Mouse (Mus musculus): ENCODE data around the gene Gprin2.

Gprin2 gene

GRCm38 (mm10) chr14:34208651-34209050 is 7.2 kb upstream of the Gprin2 start:
- DNase-seq (ENCODE audit: extremely low spot score, low read depth, low spot score), result no peak

GRCm38 (mm10) chr14:34207996-34208395 is 6.5 kb upstream of the Gprin2 start:
- no peak for DNase-seq (ENCODE audit: extremely low spot score, low read depth, low spot score)

DNA sequence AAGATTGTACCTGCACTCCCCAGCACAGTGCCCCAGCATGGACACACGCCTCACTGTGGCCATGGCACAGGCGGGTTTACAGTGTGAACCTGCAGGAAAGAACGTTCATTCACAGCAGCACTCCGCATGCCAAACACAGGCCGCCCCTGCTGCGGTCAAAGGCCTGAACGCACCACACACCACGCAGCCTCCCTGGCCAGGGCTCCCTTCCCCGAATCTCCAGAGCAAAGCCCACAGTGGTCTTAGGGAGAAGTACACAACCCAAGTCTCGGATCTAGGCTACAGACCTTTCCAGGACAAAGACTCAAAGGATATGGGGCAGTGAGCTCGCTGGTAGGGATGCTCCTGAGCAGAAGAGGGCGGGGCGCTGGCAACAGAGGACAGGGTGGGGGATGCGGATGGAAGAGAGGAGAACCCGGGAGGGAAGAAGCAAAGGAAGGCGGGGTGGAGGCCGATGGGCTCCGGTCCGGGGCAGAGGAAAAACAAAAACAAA is 669 bp downstream of the Gprin2 start:
- no peak for DNase-seq (ENCODE audit: extremely low spot score, low read depth, low spot score)

DNA sequence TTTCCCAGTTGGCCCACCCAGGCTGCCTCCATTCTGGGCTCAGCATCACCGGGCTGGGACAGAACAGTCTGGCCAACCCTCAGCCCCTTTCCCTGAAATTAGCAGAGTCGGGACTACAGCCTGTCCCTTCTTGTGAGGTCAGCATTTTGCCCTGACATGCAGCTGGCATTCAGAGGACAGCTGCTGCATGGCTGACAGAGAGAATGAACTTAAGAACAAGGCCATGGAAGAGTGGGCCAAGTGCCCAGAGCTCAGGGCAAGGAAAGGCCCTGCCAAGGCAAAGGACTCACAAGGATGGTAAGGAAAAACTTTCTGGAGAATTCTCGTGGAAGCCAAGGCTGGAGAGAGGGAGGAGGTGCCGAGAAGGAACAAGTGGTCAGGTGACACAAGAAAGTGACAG is 4.7 kb downstream of the Gprin2 start:
- no peak for DNase-seq (ENCODE audit: extremely low spot score, low read depth, low spot score)

DNA sequence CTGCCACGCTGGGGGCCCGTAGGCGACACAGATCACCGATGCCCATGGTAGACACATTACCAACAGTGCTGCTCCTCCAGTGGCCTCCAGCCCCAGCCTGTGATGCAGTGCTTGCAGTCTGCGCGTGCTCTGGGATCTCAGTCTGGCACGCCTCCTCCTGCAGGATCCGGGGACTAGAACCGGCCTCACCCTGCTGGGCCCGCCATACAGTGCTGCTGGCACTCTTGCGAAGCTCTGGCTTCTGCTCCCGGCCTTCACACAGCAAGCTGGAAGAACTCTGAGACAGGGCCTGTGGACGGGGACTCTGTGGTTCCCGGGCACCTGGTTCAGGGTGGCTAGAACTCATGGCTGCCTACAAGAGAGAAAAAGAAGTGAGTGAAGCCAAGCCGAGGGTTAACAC is 6.0 kb downstream of the Gprin2 start:
- DNase-seq (ENCODE audit: extremely low spot score, low read depth, low spot score), result no peak

DNA sequence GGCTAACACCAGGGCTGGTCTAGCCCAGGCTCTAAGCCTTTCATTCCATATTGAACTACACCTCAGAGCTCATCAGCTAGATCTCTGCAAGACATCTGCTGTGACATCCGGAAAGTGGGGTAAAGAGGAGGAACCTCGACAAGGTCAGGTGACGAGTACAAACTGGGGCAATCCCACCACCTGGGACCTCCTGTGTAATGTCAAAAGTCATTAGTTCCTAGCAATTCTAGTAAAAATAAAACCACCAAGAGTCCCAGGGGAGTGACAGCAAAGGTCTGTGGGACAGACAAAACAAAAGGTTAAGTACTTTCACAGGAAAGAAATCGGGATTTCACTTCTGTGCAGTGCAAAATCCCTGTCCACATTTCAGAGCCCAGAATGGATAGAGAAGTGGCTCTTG is 7.6 kb downstream of the Gprin2 start:
- DNase-seq (ENCODE audit: extremely low spot score, low read depth, low spot score), result no peak

GRCm38 (mm10) chr14:34190361-34190760 is 11.1 kb downstream of the Gprin2 start:
- no peak for DNase-seq (ENCODE audit: extremely low spot score, low read depth, low spot score)

- DNase-seq (ENCODE audit: extremely low spot score, low read depth, low spot score), result no peak
Measured at GRCm38 (mm10) chr14:34188629-34189028, 12.8 kb downstream of the Gprin2 start.

DNA sequence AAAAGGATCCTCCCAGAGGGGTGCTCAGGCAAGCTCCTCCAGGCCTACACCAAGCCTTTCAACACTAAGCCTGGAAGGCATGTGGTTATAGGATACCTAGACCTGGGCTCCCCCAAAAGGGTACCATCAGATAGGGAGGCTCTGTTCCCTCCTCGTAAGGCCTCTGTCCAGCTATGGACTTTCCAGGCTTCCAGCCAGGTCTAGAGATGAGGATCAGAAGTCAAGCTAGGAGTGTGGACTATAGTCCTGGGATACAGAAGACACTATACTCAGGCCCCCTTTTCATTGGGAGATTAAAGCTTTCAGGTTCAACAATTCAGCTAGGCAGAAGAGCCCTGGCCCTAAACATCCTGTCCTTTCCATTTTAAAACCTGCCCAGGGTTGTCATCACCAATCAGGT is 18.4 kb downstream of the Gprin2 start:
- no peak for DNase-seq (ENCODE audit: extremely low spot score, low read depth, low spot score)

- no peak for DNase-seq (ENCODE audit: extremely low spot score, low read depth, low spot score)
Measured at GRCm38 (mm10) chr14:34179351-34179750, 22.1 kb downstream of the Gprin2 start.

GRCm38 (mm10) chr14:34171107-34171506 is 30.3 kb downstream of the Gprin2 start:
- DNase-seq (ENCODE audit: extremely low spot score, low read depth, low spot score), result no peak

DNA sequence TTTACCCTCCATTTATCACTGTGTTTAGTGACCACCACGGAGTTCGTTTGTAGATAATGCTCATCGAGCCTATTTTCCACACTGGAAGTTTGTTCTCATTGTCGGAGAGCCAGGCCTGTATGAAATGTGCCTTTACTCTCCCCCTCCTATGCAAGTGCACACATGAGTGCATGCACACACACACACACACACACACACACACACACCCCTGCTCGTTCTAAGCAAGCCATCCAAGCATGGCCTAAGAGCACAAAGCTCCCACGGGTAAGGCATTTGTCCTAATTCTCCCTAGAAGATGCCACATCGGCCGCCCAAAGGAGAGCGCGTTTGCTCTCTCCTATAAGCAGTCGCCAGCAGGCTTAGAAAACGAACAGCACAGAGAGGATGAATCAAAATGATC is 45.7 kb downstream of the Gprin2 start:
- DNase-seq (ENCODE audit: extremely low spot score, low read depth, low spot score), result no peak

- peak; percentile 35 for DNase-seq (ENCODE audit: extremely low spot score, low read depth, low spot score)
Measured at GRCm38 (mm10) chr14:34154601-34155337, 46.7 kb downstream of the Gprin2 start.

DNA sequence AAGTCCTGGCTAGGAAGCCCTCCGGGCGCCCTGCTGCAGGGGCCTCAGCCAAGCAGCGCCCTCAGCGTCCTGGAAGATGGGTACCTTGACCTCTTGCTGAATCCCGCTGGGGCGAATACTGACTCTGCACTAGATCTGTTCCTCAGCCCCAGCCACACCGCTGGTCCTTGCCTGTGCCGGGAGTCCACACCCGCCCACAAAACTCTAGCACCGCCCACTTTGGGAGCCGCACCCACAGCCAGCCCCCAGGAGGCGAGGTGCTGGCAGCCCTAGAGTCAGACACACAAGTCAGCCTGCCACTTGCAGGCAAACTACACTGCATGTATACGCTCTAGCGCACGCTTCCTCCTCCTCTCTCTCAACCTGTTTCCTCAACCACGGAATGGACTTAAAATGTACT is 49.1 kb downstream of the Gprin2 start, which contains the start of gene Npy4r:
Gene Npy4r, minus strand, starts transcription at position 148 of the 400 bp plus-strand sequence.
- no peak for DNase-seq (ENCODE audit: extremely low spot score, low read depth, low spot score)

GRCm38 (mm10) chr14:34142915-34143314 is 58.5 kb downstream of the Gprin2 start:
- no peak for DNase-seq (ENCODE audit: extremely low spot score, low read depth, low spot score)

- no peak for DNase-seq (ENCODE audit: extremely low spot score, low read depth, low spot score)
Measured at GRCm38 (mm10) chr14:34142316-34142715, 59.1 kb downstream of the Gprin2 start.

DNA sequence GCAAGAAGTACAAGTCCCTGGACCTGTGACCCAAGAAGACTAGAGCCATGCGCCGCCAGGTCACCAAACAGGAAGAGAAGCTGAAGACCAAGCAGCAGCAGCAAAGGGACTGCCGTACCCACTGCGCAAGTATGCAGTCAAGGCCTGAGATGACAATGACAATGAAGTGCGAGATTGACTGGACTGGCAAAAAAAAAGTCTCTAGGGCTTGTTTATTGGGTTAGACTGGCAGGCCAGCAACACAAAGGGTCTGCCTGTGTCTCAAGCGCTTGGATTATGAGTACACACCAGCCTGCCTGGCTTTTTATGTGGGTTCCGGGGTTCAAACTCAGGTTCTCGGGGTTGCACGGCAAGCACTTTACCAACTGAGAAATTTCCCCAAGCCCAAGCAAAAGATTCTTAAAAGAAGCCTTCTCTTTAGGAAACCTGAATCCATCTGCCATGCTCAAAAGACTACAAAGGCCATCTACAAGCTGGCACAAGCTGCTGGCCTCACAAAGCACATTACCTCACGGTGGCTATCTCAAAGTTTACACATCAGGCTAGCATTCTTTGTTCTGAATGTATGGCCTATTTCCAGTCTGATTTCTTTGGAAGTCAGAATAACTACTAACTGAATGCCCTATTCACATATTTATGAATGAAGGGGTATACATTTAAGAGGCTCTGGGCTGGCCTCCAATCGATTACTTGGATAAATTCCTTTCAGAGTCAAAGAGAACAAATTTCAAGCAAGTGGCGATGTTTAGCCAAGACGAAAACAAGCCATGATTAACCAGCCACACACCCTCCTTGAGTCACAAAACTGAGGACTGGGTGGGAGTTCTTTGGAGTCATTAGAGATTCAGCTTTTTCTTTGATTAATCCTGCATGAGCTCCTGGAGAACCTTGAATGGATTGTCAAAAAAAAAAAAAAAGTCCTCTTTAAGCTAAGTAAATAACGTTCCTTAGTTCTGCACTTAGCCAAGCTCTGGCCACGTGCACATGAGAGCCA is 61.5 kb downstream of the Gprin2 start:
- DNase-seq (ENCODE audit: extremely low spot score, low read depth, low spot score), result no peak

Data from hindlimb bud, embryonic 11.5 days (tissue).